Mouse (Mus musculus) cerebellum, postnatal 4 days (tissue): Measurements from ENCODE around the gene Il20rb.
A peak's percentile ranks its signal among the peaks of the same experiment; 100 is the strongest.

ENCODE experiments used
- DNase-seq, 2 experiments: peaks; one replicate each; pipeline ENCODE4 v3.0.0; 2022; ENCODE audit warnings: low spot score in 2 of 2, mixed read lengths in 1 of 2

Il20rb gene

DNA sequence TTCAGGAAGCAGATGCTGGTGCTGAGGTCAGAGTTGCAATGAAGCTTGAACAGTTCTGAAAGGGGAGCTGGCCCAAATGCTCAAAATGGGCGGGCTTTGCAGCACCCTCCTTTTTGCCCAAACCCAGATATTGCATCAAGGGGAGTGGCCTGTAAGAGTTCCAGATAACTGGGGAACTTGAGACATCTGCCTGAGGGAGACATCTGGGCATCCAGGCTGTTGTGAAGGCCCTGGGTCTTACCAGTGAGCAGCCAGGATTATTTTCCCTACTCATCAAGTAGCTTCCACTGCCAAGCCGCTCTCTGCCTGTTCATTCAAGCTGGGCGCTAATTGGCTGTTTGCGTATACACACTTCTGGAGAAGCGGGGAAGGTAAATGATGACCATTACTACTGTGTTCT is at the start of gene Il20rb:
Gene Il20rb, minus strand, starts transcription at position 358 of the 400 bp plus-strand sequence.
- DNase-seq, result no peak

DNA sequence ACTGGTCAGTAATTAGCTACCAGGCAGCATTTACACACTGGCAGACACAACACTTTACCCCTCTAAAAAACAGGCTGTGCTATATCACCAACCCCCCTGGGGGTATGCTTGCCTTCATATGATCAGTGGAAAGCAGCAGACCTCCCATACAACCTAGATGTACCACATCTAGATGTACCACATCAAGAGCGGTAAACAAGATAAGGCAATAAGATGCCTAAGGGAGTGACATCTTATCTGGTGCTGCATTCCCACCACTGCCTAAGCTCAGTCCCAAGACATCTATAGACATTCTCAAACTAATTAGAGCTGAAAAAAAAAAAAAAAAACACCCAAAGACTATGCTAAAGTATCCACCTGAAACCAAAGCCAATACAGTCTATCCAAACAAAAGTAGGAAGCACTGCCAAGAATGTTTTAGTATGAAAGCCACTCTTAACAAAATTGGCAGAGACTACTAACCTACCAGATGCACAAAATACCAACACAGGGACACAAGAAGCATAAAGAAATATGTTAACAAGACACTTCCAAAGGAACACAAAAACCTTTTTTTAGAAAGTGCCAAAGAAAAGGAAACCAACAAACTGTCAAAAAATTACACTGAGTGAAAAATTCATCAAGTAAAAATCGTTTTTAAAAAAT is 49.2 kb upstream of the Il20rb start:
- no peak for DNase-seq

DNA sequence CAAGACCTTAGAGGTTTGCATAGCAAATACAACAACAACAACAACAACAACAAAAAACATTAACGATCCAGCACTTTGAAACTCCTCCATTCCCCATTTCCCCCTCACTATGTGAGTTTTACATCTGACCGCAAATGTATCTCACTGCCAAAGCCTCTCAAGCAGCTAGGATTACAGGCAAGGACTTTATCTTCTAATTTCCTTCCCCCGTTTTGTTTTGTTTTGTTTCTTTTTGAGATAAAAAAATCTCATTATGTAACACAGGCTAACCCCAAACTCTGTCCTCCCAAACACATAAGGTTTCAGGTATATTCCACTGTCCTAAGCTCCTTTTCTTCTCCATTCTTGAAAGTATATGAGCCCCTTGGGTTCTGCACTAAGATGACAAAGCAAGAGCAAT is 48.1 kb upstream of the Il20rb start:
- no peak for DNase-seq

DNA sequence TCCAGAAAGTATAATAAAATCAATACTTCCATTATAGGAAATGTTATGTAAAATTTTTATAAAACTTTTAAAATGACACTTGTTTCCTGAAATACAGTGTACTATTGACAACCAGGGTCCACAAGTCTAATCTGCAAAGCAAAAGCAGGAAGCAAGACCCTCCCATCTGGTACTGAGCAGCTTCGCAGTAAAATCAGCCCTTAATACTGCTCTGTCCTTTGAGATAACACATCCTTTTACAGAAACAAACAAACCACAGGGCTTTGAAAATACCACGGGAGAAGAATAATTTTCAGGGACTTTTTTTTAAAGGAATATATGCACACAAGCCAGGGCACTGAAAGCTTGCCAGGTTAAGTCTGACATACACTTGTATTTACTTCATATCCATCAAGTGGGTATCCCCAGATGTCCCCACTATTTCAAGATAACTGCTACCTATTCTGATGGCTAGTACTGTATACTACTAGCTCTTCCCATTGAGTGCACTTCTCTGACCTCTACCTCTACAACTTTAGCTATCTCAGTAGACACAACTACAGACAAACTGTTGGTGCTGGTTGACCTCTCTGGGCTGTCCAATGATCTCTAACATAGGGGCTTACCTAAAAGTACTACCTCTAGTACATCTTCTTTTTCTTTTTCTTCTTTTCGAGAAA is 46.4 kb upstream of the Il20rb start:
- no peak for DNase-seq

DNA sequence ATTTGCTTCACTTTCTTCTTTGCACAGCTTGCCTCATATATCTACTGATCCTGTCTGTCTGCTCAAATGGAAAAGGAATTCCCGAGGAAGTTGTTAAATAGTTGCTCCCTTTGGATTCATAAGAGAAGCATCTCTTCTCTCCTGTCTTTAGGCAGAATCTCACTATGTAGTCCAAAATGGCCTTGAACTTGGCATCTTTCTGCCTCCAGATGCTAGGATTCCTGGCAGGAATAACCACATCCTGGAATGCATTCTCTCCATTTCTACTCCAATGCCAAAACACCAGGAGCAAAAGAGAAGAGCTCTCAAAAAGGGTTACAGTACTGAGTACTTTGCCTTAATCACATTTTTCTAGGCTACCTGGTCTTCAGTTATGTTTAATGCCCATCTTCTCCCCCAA is 44.7 kb upstream of the Il20rb start:
- DNase-seq, result no peak

DNA sequence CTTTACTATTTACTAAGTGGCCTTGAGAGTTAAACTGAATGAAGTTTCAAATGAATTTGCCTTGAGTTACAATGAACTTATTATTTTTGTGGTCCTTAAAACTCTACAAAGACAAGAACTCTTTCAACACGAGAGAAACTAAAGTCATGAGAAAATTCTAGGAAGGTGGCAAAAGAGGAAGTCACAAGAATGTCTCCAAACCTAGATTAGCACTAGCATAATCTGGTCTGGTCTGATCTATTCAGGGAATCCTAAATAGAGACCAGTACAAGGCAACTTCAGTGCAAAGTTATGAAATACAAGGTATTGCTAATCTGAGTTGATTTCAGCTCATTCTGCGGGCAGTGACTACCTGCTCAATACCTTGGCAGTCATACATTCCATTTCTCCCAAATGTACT is 38.6 kb upstream of the Il20rb start:
- DNase-seq, result no peak

DNA sequence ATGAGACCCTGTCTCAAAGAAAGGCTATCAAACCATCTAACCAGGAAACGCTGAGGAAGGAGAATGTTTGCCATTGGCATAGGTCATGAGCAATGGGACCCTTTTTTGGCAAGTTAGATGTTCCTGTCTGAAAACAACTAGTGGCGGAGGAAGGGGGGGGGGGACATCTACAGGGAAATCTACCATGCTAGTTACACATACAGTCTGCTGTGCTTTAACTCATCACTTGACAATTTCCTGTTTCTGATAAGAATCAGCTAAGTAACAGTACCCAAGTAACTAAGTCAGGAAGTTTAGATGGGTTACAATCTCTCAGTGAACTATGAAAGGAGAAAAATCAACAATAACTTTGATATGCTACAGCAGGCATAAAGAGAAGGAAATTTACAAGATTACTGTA is 35.4 kb upstream of the Il20rb start:
- no peak for DNase-seq

DNA sequence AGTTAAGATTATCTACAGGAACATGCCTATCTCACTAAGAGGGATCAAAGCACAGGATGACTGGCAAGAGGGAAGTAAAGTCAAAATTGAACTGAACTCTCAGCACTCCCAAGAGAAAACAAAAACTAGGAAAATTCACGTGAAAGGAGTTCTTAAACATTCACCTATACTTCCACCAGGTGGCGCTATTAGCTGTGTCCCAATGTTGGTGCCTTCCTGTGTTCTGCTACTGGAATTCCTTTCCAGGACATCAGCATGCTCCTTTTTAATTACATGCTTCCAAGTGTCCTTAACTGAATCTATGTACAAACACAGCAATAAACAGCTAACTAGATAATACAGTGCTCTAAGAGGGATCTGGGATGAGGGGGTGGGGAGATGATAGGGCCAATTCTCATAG is 34.0 kb upstream of the Il20rb start:
- DNase-seq, result peak in 1 of 2 experiments; percentile 39

DNA sequence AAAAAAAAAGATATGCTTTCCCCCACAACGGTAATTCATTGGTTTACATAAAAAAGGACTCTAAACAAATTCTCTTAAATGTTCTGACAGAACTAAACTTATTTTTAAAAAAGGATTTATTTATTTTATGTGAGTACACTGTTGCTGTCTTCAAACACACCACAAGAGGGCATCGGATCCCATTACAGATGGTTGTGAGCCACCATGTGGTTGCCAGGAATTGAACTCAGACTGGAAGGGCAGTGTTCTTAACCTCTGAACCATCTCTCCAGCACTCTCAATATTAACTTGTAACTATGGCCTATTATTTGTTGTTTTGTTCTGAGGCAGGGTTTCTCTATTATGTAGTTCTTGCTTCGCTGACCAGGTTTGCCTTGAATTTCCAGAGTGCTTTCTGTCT is 33.4 kb upstream of the Il20rb start:
- DNase-seq, result no peak

DNA sequence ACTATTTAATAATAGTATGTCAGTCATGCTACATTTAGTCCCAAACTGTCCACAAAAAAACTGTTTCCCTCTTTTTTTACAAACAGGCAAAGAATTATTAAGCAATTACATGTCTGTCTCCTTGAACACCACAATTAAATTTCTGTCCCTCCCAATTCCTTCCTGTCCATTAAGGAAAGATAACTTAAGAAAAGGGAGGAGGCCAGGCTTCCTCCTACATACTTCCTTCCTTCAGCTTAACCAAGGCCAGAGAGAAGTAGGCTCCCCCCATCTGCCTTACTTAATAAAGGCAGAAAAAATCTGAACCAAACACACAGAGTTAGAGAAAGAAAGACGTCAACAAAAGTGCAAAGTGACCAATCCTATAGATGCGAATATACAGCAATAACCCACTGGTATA is 21.0 kb upstream of the Il20rb start:
- DNase-seq, result no peak

DNA sequence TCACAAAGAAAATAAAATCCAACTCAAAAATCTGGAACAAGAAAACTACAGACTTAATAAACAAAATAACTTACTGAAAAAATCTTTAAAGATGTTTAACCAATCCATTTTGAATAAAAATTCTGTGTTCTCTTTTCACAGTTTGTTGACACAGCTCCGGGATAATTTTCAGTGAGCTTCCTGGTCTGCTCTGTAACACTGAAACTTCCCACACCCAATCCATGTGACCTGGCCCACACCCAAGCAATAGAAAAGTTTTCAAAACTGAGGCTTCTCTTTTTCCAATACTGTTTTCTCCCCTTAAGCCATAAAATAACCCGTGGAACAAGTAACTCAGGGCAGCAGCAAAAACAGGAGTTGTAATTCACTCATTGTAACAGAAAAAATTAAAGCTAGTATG is 20.1 kb upstream of the Il20rb start:
- DNase-seq, result no peak

DNA sequence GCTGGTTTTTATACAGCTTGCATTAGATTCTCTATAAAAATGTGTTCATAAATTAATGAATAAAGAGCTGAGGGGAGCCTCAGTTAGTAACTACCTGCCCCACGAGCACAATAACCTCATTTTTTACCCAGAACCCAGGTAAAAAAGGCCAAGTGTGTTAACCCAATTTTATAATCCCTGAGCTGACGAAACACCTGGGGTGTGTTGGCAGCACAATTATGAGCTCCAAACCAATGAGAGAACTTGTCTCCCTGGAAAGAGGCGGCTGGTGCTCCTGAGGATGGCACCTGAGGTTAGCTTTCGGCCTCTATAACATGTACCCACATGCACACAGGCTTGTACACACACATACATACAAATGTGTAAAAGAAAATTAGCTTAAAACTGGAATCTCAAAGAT is 18.9 kb upstream of the Il20rb start:
- no peak for DNase-seq

DNA sequence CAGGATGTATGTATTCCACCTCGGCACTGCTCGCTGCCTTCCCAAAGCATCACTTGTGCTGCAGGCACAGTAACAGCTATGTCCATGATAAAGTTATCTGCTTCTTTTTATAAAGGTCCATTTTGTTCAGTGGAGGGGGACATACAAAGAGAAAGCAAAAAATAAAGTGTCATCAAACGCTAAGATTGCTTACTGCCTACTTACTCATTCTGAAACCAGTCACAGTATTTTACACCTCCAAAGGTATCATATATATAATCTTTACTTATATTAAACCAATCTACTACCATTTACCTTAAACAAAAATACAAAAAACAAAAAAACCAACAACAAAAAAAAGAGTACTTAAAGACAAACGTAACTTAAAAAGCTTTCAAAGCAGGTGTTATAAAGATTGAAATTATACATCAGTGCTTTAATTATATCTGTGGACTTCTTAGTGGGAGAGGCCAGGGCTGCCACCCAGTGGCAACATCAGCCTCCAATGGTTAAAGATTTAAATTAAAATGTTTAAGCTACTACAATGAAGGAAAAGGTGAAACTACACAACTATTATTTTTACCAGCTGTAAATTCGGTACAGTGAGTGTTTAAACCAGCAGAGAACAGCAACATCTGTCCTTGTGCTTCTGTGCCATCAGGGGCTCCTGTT is 7.1 kb upstream of the Il20rb start:
- DNase-seq, result no peak

DNA sequence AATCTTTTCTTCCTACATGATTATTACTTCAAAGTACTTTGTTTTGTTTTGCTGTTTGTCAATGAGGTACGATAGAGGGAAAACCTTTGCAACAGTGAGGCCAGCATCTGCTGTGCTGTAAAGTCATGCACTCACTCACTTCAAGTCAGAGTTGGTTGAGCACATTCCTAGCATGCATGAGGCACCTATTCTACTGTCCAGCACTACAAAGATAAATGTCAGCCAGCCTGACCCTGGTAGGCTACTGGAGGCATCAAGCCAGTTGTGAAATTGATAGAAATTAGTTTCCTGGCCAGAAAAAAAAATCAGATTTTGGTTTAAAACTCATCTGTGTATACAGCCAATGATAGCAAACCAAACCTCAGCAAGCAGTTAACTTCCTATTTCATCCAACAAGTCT is 4.8 kb upstream of the Il20rb start:
- no peak for DNase-seq

DNA sequence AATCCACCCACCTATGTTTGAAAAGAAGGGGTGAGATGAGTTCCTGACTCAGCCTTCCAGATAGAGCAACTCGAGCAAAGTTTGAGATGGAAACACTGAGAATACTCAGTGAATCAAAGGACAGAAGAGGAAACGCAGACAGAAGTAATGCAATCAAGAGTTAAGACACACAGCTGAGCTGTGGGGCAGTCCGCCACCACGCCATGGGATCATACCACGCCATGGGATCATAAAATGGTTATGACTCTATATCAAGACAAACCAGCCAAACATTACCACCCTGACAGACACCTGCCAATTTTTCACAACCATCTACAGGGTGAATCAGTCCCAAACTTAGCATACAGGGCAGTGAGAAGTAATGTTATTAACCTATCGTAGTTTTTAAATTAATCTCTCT is 2.4 kb upstream of the Il20rb start:
- DNase-seq, result no peak

DNA sequence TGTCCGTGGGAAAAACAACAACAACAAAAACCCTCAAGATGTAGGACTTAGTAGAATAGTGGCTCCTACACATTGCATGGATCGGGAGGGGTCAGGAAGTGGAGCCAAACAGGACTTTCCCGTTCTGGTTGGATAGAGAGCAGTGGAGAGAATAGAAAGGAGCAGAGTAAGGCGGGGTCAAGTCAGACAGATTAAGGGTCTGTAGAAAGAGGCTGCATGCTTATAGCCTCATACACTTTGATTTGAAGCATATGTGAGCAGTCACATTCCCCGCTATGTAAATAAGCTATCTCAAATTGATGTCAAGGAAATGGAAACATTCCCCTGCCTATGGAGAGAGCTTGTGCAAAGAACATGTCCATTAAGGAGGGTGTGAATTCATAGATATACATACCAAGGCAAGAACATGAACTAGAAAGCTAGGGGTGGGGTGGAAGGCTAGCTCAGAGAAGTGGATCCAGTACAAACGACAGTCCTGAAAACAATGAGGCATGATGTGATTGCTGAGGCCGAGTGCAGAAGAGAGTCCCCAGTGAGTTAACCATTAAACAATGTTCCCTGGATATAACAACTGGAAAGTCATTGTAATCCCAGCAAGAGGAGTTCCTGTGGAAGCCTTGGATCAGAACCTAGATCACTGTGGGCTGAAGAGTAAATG is 1.6 kb upstream of the Il20rb start:
- DNase-seq, result no peak

DNA sequence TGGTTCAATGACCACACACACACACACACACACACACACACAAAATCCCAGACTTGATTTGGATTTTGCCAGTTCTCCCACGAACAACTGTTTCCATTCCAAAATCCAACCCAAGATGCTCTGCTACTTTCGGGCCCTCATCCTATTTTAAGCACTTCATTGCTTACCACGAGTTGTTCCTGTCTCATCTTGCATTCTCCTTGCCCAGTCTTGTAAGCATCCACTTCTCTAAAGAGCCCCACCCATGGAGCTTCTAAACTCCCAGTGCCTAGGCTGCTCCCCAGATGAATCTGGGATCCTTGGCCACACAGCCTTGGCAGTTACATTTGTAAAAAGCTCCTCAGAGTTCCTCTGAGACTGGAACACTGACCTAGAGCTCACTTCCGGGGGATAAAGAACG is 3.3 kb downstream of the Il20rb start:
- DNase-seq, result no peak

DNA sequence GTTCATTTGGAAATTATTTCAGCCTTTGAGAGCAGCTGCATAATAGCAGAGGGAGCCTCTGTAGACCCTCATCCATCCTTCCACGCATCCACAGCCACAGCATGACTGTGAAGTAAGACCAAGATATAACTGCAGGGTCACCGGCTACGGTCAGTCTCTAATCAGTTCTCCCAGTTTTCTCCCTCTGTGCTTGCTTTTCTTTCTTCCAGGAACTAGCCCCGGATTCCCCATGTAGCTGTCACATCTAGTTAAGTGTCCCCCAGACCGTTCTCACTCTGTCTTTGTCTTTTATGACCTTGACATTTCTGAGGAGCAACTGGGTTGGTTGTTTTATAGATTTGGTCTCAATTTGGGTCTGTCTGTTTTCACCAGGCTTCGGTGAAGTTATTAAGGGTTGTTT is 5.0 kb downstream of the Il20rb start:
- DNase-seq, result no peak

DNA sequence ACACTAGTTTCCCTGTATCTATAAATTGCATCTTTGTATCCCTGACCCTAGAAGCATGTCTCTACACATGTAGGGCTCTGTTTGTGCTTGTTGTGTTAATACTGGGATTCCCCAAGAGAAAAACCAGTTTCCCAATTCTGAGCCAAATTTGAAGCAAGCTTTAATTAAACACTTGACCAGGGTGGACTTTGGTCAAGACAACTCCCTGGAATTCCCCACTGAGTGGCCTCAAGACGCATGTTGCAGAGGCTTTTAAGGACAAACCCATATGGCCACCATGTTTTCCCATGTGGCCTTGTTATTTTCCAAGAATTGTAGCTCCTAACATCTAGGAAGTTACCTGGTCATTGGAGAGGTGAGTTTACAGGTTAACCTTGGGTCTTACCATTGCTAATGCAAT is 12.5 kb downstream of the Il20rb start:
- no peak for DNase-seq

DNA sequence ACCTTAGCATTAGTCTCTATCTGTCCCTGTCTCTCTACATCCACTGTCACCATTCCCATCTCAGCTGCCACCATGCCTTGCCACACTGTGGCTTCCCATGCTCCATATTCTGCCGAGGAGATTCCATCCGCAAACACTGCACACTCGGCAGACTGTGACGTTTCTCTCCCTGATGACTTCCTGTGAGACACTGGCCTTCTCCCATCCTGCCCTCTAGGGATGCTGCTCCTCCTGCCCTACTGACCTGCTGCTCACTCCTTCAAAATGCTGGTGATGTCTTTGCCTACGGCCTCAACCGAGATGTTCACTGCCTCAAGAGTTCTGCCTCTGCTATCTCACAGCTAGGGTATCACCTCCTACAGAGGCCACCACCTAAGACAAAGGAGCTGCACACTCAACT is 13.2 kb downstream of the Il20rb start:
- no peak for DNase-seq

DNA sequence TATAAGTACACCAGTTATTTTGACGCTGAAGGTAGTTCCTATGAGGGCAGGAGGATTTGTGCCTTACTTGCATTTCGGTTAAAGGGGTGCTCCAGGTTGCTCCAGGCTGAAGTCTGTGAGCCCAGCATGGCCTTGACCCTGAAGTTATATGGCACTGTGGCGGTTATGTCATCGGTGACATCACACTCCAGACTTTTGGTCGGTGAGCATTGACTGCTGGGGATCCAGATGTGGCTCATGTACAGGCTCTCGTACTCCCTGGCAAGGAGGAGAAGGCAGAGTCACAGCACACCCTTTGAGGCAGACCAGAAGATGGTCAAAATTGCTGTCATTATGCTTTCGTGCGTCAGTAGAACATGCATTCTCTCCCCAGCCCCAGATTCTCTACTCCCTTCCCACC is 13.7 kb downstream of the Il20rb start:
- DNase-seq, result no peak

DNA sequence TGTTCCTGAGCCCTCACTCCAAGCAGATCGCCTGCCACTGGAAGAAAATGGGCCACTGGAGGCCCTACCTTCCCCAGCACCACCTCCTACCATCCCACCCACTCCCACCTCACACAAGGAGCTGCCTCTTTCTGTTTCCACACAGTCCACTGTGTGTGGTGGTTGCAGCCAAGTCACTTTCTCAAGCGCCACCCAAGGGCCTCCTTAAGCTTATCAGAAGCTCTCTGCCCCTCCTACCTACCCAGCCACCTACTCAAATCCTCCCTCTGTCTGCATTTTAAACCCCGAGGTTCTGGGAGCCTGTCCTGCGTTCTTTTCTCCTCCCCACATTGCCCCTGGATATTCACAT is 15.0 kb downstream of the Il20rb start:
- DNase-seq, result no peak
